Mouse (Mus musculus) retina, postnatal 7 days (tissue): Measurements from ENCODE around the gene Serpina3f.

Source experiments
- DNase-seq: peaks from one replicate; pipeline ENCODE4 v3.0.0-alpha.2; 2012; ENCODE audit warnings: low read depth, low spot score

Gene Serpina3f

DNA sequence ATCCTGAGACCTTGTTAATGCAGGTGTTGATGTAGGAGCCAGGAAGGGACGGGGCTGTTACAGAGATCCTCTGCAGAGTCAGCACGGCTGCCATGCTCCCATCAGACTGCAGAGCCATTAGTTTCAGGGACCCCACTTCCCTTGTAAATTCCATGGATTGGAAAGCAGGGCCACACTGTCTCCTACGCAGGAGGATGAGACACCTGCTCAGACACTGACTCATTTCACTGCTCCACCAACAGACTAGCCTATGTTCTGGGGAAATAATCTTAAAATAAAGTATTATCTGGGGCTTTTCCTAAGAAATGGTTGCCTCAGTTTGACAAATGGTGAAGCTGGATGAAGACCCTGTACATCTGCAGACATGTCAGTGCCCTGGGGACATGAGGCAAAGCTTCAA lies 33.9 kb downstream of the Serpina3f start:
- no peak for DNase-seq

DNA sequence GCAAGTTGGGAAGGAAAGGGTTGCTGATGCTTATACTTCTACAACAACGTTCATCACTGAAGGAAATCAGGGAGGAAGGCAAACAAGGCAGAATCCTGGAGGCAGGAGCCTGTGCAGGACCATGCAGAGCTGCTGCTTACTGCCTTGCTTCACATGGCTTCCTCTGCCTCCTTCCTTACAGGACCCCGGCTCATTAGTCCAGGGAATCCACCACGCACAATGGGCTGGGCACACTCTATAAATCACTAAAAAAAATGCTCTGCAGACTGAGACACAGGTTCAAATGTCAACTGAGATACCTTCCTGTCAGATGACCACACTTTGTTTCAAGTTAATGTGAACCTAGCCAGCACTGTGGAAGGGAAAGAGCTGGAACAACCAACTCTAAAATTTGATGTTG lies 46.7 kb downstream of the Serpina3f start:
- no peak for DNase-seq

GRCm38 (mm10) chr12:104262863-104263262 lies 48.5 kb downstream of the Serpina3f start, which contains the start of gene Serpina3i:
Gene Serpina3i, plus strand, starts transcription at chr12:104263122.
- no peak for DNase-seq

DNA sequence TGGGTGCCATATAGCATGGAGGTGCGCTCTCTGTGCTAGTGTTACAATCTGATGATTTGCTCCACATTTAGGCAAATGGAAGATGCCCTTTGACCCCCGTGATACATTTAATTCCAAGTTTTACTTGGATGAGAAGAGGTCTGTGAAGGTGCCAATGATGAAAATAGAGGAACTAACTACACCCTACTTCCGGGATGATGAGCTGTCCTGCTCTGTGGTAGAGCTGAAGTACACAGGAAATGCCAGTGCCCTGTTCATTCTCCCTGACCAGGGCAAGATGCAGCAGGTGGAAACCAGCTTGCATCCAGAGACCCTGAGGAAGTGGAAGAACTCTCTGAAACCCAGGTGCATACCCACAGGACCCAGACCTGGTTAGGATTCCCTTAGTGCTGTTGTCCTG lies 52.0 kb downstream of the Serpina3f start:
- no peak for DNase-seq
